Mouse (Mus musculus) lung, postnatal 0 days (tissue): ENCODE results near the gene Lmna.

Source experiments
- CTCF ChIP-seq: IDR thresholded peaks from 2 replicates; pipeline ENCODE4 v1.5.1; 2016; ENCODE audit warnings: antibody characterized with exemption, mild to moderate bottlenecking
- EP300 ChIP-seq: IDR thresholded peaks from 2 replicates; pipeline ENCODE4 v1.6.1; 2016; ENCODE audit warnings: antibody characterized with exemption, mild to moderate bottlenecking, control low read depth

GRCm38 (mm10) chr3:88482336-88482735, 27.4 kb downstream of the Lmna start:
- TF ChIP-seq CTCF (no peak), EP300 (no peak)
